Mouse (Mus musculus) heart, postnatal 0 days (tissue): ENCODE measurements at regions not wholly inside any gene's neighbourhood (a gene's known extent, or its start where the extent isn't known, plus 50 kb on each side); places are given as distances from the start of the nearest gene placed in this dataset.

Experiments
- CTCF ChIP-seq: IDR thresholded peaks from 2 replicates; pipeline ENCODE4 v1.5.1; 2016; ENCODE audit warnings: antibody characterized with exemption, control low read depth, low read depth
- EP300 ChIP-seq: IDR thresholded peaks from 2 replicates; pipeline ENCODE4 v1.6.1; 2016; ENCODE audit warnings: antibody characterized with exemption, low read depth

GRCm38 (mm10) chr9:82306285-82306684 lies 442.8 kb downstream of the Mei4 start:
- TF ChIP-seq EP300: no peak
- TF ChIP-seq CTCF: no peak
